Mouse (Mus musculus) layer of hippocampus, adult 8-10 months (tissue): ENCODE data around the gene Syt8. TPM values are rescaled to one million over a fixed set of nuclear protein-coding genes. Genes with fewer than 3 reads are reported as not detected.

Experiments used
- DNase-seq, 2 experiments: peaks; one replicate each; pipeline ENCODE4 v3.0.0; 2022; ENCODE audit warnings: low spot score in 2 of 2
- total RNA-seq, 4 experiments: library from RNA; stranded (reverse); gene quantifications; 2 replicates each; pipeline ENCODE4 v1.2.4; 2022

The Syt8 gene
- total RNA-seq, 4 experiments from 2014 or later: 0.29 to 2.3 (median 1.9) TPM; not detected in 1

DNA sequence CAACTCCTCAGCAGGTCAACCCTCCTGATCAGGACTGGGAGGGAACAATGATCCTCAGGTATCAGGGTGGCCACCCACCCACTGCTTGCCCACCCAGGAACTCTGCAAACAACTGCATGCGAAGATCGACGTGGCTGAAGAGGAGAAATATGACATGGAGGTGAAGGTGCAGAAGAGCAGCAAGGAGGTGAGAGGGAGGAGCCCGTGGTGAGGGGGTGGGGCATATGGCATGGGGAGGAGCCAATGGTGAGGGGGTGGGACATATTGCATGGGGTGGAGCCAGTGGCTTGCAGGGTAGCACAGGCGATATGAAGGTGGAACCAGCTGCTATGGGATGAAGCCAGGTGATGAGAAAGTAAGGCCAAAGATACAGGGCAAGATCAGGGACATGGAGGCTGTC is 8.8 kb downstream of the Syt8 start:
- no peak for DNase-seq

DNA sequence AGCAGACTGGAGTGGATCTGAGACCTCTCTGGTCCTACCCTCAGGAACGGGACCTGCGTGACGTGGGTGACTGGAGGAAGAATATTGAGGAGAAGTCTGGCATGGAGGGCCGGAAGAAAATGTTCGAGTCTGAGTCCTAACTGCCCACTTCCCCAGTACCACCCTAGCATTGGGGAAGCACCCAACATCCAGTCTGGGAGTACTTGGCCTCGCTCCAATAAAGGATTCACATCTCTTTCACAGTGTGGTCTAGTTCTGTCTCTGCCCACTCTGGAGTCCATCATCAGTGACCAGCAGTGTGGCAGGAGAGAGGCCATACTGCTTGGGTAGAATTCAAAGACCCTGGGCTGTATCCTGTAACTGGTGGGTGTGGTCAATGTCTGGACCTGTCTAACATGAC is 9.5 kb downstream of the Syt8 start:
- DNase-seq: no peak

DNA sequence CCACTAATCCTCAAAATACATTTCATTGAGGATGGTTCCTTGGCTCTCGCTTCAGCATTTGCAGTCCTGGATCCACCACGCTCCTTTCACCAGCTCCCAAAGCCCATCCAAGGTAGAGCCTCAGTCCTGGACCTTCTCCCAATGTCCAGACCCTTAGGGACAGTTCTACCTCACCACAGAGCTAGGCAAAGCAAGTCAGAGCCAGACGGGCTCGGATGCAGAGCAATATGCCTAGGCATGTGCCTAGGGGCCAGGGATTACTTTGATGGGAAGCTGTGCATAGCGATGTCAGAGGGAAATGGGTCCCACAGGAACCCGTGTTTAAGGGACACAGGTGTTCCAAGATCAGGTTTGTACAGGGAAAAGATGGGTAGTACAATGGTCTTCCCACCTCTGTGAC is 10.7 kb downstream of the Syt8 start:
- no peak for DNase-seq

DNA sequence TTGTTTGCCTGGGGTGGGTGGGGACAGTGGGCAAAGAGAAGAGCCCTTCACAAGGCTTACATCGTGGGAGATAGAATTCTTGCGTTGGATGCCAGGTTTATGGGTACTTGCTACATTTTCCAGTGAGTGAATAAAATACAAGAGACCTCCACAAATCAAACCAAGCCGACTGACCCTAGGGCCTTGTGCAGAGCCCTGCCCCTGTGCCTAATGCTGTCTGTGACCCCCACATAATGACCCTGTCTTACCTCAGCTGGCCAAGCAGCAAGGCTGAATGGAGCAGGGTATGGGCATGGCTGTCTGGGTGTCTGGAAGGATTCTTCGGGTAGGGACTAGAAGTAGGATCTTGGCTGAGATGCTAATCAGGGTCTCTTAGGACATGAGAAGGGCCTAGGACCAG is 11.6 kb downstream of the Syt8 start:
- DNase-seq: no peak

- no peak for DNase-seq
Observed at GRCm38 (mm10) chr7:142449038-142449617, 14.5 kb downstream of the Syt8 start.

DNA sequence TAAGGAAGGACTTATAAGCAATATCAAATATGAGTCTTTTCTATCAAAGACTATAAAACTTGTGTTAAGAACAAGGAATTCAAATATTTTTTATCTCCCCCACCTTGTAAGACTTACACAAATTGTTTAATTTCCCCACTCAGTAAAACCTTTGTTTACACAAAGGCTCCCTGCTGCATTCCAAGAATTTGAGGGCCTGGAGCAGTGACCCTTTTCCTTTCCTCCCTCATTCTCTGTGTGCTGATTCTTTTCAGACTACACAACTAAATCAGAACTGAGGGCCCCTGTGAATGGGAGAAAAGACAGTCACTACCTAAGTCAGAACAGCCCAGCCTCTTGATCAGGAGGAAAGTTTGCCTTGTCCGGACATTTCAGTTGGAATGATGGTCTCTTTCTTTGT is 20.1 kb downstream of the Syt8 start:
- no peak for DNase-seq

- no peak for DNase-seq
Observed at GRCm38 (mm10) chr7:142455251-142455650, 20.6 kb downstream of the Syt8 start.

DNA sequence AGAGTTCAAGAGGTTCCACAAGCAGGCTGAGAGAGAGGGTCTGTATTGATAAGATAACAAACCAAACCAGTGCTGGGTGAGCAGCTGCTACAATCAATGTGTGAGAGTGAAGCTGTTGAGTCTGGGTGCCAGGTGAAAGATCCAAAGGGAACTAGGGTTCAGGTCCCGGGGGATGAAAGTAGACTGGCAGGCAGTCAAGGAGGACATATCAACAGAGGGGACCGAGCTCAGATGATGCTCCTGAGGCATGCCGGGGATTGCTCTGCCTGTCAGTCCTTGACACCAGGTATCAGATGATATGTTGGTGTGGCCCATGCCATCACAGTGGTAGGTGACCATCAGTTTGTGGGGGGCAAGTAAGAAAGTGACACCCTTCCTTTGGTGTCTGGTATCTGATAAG is 22.2 kb downstream of the Syt8 start:
- no peak for DNase-seq

- DNase-seq: peak; percentile 27 to 32
Observed at GRCm38 (mm10) chr7:142457227-142457811, 22.7 kb downstream of the Syt8 start.

DNA sequence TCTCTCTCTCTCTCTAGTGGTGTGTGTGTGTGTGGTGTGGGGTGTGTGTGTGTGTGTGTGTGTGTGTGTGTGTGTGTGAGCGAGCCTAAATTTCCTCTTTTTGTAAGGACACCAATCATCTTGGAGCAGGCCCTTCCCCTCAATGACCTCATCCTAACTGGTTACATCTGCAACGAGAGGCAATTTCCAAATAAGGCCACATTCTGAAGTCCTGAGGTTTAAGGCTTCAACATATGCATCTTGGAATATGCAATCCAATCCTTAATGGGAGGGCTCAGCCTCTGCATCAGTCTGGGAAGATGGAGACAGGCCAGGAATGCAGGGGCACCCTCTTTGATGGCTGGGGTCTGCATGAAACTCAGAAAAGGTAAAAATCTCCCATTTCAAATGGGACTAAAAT is 23.4 kb downstream of the Syt8 start:
- no peak for DNase-seq

- no peak for DNase-seq
Observed at GRCm38 (mm10) chr7:142458676-142459298, 24.1 kb downstream of the Syt8 start.

DNA sequence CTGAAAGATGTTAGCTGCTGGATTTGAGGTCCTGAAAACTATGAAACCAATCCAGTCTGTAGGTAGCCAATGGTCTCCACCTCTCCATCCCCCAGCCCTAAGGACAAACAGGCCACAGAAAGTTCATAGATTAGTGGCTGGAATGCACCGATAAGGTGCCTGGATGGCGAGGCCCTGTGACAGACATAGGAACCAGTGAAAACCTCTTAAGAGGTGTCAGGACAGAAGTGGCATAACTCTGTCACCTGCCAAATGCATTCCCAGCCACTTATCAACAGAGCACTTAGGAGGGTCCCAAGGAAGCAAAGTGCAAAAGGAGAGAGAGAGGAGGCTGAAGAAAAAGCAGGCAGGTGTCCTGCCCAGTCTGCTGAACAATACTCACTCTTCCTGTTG is 24.6 kb downstream of the Syt8 start:
- no peak for DNase-seq

GRCm38 (mm10) chr7:142460636-142461077 is 26.0 kb downstream of the Syt8 start, which contains the start of gene Lsp1:
Gene Lsp1, plus strand, starts transcription at chr7:142460809.
- DNase-seq: no peak

DNA sequence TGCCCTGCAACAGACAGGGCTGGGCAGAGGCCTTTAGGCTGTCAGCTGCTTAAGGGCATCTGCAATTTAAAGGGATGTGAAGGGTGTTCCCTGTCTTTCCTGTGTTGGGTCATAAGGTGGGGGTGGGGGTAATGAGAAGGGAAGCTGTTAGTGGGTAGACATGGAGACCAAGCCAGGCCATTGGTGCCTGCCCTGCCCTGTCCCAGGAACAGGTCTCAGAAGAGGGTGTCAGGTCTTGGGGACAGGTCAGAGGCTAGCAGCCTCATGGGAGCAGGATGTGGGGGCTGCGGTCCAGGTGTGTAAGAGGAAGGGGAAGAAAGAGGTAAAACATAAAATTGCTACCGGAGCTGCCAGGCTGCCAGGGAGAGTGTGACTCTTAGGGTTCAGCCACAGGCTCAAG is 26.8 kb downstream of the Syt8 start:
- DNase-seq: no peak

DNA sequence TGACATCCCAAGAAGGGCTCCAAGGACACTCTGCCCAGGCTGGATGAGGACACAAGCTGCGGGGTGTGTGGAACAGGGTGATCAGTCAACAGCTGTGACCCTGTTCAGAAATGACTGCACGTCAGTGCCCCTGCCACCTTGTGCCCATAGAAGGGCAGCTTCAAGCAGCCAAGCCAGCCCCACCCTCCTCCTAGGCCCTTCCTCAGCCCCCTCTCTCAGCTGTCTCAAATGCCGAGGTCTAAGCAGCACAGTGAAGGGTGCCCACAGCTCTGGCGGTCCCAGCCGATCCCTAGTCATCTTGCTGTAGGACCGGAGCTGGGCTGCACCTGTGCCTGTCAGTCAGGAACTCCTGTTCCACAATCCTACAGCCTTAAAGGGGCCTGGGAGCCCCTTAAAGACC is 27.5 kb downstream of the Syt8 start:
- no peak for DNase-seq

GRCm38 (mm10) chr7:142462594-142463078 is 28.0 kb downstream of the Syt8 start:
- no peak for DNase-seq

DNA sequence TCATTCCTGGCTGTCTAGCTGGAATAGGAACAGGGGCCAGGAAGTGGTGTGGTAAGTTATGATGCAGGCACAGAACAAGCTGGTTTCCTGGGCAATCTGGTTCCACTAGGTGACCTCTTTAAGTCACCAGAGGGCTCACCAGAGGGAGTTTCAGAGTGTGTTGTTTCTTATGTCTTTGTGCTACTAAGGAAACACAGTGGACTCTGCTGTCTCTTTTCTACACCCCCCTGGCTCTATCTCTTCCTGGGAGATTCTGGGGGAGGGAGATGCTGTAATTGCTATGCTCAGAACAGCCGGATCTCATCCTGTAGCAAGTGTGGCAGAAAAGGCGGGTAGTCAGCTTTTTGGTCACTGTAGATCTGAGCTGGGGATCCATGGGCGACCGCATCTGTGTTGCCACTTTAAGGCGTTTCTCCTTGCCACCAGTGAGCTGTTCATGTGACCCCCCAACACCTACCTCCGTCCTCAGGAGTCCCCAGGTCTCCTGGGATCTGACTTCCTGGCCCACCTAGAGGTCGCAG is 35.6 kb downstream of the Syt8 start:
- no peak for DNase-seq

DNA sequence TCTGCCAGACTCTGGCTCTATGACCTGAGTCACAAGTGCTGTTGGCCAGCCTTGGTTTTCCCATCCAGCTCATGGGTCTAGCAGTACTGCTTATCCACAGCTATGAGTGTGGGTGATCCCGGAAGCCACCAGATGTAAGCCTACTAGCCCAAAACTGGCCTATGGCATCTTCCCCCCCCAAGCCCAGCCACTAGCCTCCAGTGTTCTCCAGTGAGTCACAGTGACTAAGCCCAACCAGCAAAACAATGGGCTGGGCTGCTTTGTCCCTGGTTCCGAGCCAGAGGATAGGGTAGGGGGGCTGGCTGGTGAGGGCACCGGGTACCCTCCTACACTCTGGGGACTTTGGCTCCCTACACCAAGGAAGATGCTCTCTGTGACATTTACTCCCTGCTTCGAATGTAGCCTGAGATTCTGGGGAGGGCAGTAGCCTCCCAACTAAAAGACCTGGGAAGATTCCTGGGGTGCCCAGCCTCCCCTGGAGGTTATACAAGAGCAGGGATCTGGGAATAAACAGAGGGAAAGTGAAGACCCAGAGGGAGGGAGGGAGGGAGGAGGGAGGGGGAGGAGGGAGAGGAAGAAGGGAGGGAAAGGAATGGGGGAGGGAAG is 36.3 kb downstream of the Syt8 start:
- DNase-seq: no peak

GRCm38 (mm10) chr7:142471414-142471861 is 36.8 kb downstream of the Syt8 start:
- no peak for DNase-seq

- DNase-seq: no peak
Observed at GRCm38 (mm10) chr7:142471884-142472570, 37.4 kb downstream of the Syt8 start.

DNA sequence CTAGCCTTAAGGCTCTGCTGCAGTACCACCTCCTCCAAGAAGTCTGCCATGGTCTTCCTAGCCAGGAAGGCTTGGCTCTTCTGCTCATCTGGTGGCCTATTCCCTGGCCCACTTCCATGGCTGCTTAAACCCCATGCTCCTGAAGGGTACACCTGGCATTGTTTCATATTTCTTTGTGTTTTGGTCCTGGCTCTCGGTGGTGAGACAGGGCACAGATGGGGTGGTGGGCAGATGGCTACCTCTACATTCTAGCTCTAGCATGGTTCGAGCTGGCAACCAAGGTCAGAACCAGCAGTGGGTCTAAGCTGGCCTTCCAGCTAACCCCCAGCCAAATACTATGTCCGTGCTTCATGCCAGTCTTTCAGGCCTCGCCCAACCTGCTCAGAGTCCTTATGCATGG is 38.3 kb downstream of the Syt8 start:
- no peak for DNase-seq

DNA sequence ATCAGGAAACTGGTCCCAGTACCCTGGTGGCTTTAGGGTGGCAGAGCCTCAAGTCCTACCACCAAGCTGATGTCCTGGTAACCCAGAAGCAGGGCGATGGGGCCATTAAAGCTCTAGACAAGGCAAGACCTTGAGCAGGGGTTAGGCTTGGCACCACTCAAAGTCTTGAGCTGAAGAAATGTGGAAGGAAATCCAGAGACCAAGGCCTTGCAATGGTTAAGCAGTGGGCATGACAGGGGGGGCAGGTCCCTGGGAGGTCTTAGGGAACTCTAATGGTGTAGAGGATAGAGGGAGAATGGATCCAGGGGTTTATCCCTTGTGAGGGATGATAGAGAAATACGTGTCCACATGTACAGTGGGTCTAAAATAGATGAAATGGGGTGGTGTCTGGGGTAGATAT is 38.8 kb downstream of the Syt8 start:
- no peak for DNase-seq
